Mouse (Mus musculus) thymus, postnatal 0 days (tissue): Measurements from ENCODE around the gene Irs1. TPM values are rescaled to one million over a fixed set of nuclear protein-coding genes. Genes with fewer than 3 reads are reported as not detected.

Experiments used
- DNase-seq: peaks from one replicate; pipeline ENCODE4 v3.0.0-alpha.2; 2015; ENCODE audit warnings: low spot score
- polyA plus RNA-seq: library from polyadenylated mRNA; unstranded; fragments of >200 nt; fragmentation: Nextera tagmentation; extraction: Ambion mirVana; gene quantifications from 2 replicates; pipeline ENCODE4 v1.2.1, GENCODE M21; 2015

Gene Irs1
- polyA plus RNA-seq, 1 experiment from 2014 or later, result 0.72 TPM

GRCm38 (mm10) chr1:82183913-82184442, 107.2 kb downstream of the Irs1 start:
- no peak for DNase-seq

Other genes with a start within 250 kb of the Irs1 start
- gene Gm9747, start 58.3 kb downstream of the Irs1 start, polyA plus RNA-seq, result 1.5 TPM in 2 replicates
- 7.2 and 7.6 TPM in 2 replicates for gene Rhbdd1, start 25.0 kb upstream of the Irs1 start, polyA plus RNA-seq